Mouse (Mus musculus): ENCODE results near the gene Tssk1. TPM values are rescaled to one million over a fixed set of nuclear protein-coding genes. Genes with fewer than 3 reads are reported as not detected.

Tssk1 gene
- total and polyA plus RNA-seq, 3 experiments = 0.04 to 0.36 TPM; not detected in 1

GRCm38 (mm10) chr16:17889689-17890341, 4.2 kb upstream of the Tssk1 start:
- Histone ChIP-seq H3K27ac (ENCODE audit: control insufficient read depth, low read depth, low read length) (no peak overlapping the region), H3K9me3 (replicated peaks; ENCODE audit: insufficient read depth, low read length) (no peaks in the 10 kb centered on the region), H3K4me1 (ENCODE audit: control insufficient read depth in 1 of 2, insufficient read depth in 2 of 2, low read length in 2 of 2) (peaks cover 6 to 18% of the 10 kb centered on the region in 2 experiments), H3K79me2 (ENCODE audit: control insufficient read depth, insufficient read depth, low read length, poor library complexity) (peaks cover 35% of the 10 kb centered on the region), H3K27me3 (ENCODE audit: control insufficient read depth in 1 of 2, insufficient read depth in 2 of 2, low read length in 2 of 2) (no peaks in the 10 kb centered on the region), H3K9ac (ENCODE audit: control insufficient read depth, low read depth, low read length, poor library complexity, severe bottlenecking) (no peak overlapping the region; the same call in 1 of the 2 replicates), H3K4me3 (ENCODE audit: control insufficient read depth in 1 of 2, insufficient read depth in 1 of 2, low read depth in 2 of 2, low read length in 2 of 2) (peak overlapping the region in 1 of 2 experiments; percentile 100; a peak in 1 of 4 replicates), H3K36me3 (ENCODE audit: control insufficient read depth in 1 of 2, insufficient read depth in 2 of 2, low read length in 2 of 2) (peaks cover 0 to 15% of the 10 kb centered on the region in 2 experiments; a peak in 3 of 4 replicates)
- DNase-seq (ENCODE audit: low read depth, low spot score) = no peak
- TF ChIP-seq ZMIZ1 (IDR thresholded peaks at IDR 0.05; ENCODE audit: low read depth, low read length) (no peak), MAFK (IDR thresholded peaks at IDR 0.05; ENCODE audit: borderline replicate concordance, low read depth, low read length) (no peak), ETS1 (IDR thresholded peaks at IDR 0.05; ENCODE audit: low read depth, low read length) (no peak), GATA1 (IDR thresholded peaks at IDR 0.05; ENCODE audit: low read depth, low read length) (no peak), TAL1 (IDR thresholded peaks at IDR 0.05; ENCODE audit: low read length) (no peak), CHD2 (IDR thresholded peaks at IDR 0.05; ENCODE audit: low read length) (no peak), MAZ (IDR thresholded peaks at IDR 0.05; ENCODE audit: low read depth, low read length) (no peak)

GRCm38 (mm10) chr16:17890342-17890727, 3.7 kb upstream of the Tssk1 start:
- Histone ChIP-seq H3K27me3 (ENCODE audit: control insufficient read depth in 1 of 2, insufficient read depth in 2 of 2, low read length in 2 of 2) (no peaks in the 10 kb centered on the region), H3K4me3 (ENCODE audit: control insufficient read depth in 1 of 2, insufficient read depth in 1 of 2, low read depth in 2 of 2, low read length in 2 of 2) (peak overlapping the region; percentile 97 to 100), H3K9me3 (replicated peaks; ENCODE audit: insufficient read depth, low read length) (no peaks in the 10 kb centered on the region), H3K79me2 (ENCODE audit: control insufficient read depth, insufficient read depth, low read length, poor library complexity) (peaks cover 31% of the 10 kb centered on the region), H3K36me3 (ENCODE audit: control insufficient read depth in 1 of 2, insufficient read depth in 2 of 2, low read length in 2 of 2) (peaks cover 0 to 15% of the 10 kb centered on the region in 2 experiments; a peak in 3 of 4 replicates), H3K9ac (ENCODE audit: control insufficient read depth, low read depth, low read length, poor library complexity, severe bottlenecking) (peak overlapping the region; percentile 98), H3K27ac (ENCODE audit: control insufficient read depth, low read depth, low read length) (no peak overlapping the region), H3K4me1 (ENCODE audit: control insufficient read depth in 1 of 2, insufficient read depth in 2 of 2, low read length in 2 of 2) (peaks cover 6 to 18% of the 10 kb centered on the region in 2 experiments)
- peak; percentile 19 for DNase-seq (ENCODE audit: low read depth, low spot score)
- no peak for TF ChIP-seq ZC3H11A (IDR thresholded peaks at IDR 0.05; ENCODE audit: low read depth, low read length)
- TF ChIP-seq MEF2A (IDR thresholded peaks at IDR 0.05; ENCODE audit: extremely low read depth, insufficient replicate concordance, low read depth, low read length, poor library complexity, severe bottlenecking) = no peak
- TF ChIP-seq GATA1 (IDR thresholded peaks at IDR 0.05; ENCODE audit: low read depth, low read length) = no peak
- TF ChIP-seq RAD21 (IDR thresholded peaks at IDR 0.05; ENCODE audit: low read depth, low read length) = no peak
- no peak for TF ChIP-seq GABPA (IDR thresholded peaks at IDR 0.05; ENCODE audit: low read depth, low read length)
- no peak for TF ChIP-seq MYB (IDR thresholded peaks at IDR 0.05; ENCODE audit: low read depth, low read length)
- TF ChIP-seq TCF12 (IDR thresholded peaks at IDR 0.05; ENCODE audit: low read depth, low read length) = no peak
- no peak for TF ChIP-seq TBP (IDR thresholded peaks at IDR 0.05; ENCODE audit: low read depth, low read length)
- no peak for TF ChIP-seq NELFE (IDR thresholded peaks at IDR 0.05; ENCODE audit: low read depth, low read length)
- TF ChIP-seq CTCF (IDR thresholded peaks at IDR 0.05 in 2 of 3, conservative IDR thresholded peaks at IDR 0.05 in 1 of 3; ENCODE audit: control insufficient read depth in 1 of 3, insufficient read depth in 1 of 3, low read depth in 2 of 3, low read length in 3 of 3, poor library complexity in 1 of 3, severe bottlenecking in 1 of 3) = no peak

Measured in MEL (cell line).